Mouse (Mus musculus) CH12.LX (cell line): ENCODE measurements around the gene Uggt2. TPM values are rescaled to one million over a fixed set of nuclear protein-coding genes. Genes with fewer than 3 reads are reported as not detected.

Experiments
- DNase-seq: peaks from one replicate; pipeline ENCODE4 v3.0.0-alpha.2; 2013; ENCODE audit errors: extremely low read depth
- H3K27ac ChIP-seq: 2 replicates; pipeline ENCODE4 v1.5.1; 2012; ENCODE audit warnings: low read depth, mild to moderate bottlenecking, control low read depth, moderate library complexity; ENCODE audit not compliant: insufficient read depth
- H3K27me3 ChIP-seq: replicated peaks from 2 replicates; pipeline ENCODE3; 2012; ENCODE audit warnings: inconsistent platforms
- H3K36me3 ChIP-seq, 2 experiments: replicated peaks in 1 of 2; 2 replicates each; pipeline versions ENCODE3 to v1.6.1; 2012; ENCODE audit warnings: inconsistent platforms in 1 of 2, low read length in 1 of 2, mild to moderate bottlenecking in 1 of 2, mixed read lengths in 1 of 2, moderate library complexity in 1 of 2; ENCODE audit not compliant: control insufficient read depth in 1 of 2, insufficient read depth in 1 of 2
- H3K4me1 ChIP-seq, 2 experiments: 2 replicates each; pipeline ENCODE4 v1.6.1; 2012; ENCODE audit warnings: inconsistent platforms in 1 of 2, moderate library complexity in 1 of 2; ENCODE audit not compliant: insufficient read depth in 2 of 2, control insufficient read depth in 1 of 2
- H3K4me2 ChIP-seq: 2 replicates; pipeline ENCODE4 v1.6.1; 2012; ENCODE audit warnings: low read depth, mild to moderate bottlenecking, control low read depth; ENCODE audit not compliant: poor library complexity, insufficient read depth, severe bottlenecking
- H3K4me3 ChIP-seq, 3 experiments: fragments of 150-350 bp in 1 of 3; sonication (generic) in 1 of 3; replicated peaks in 1 of 3; 2 replicates each; pipeline versions ENCODE3 to v1.5.1; 2011 to 2012; ENCODE audit warnings: low read depth in 2 of 3, low read length in 2 of 3, mild to moderate bottlenecking in 2 of 3, moderate library complexity in 2 of 3, control low read depth in 1 of 3, improper control_type of control experiment in 1 of 3, inconsistent platforms in 1 of 3, mixed read lengths in 1 of 3; ENCODE audit not compliant: poor library complexity in 1 of 3
- H3K79me2 ChIP-seq: replicated peaks from 2 replicates; pipeline ENCODE4 v1.6.1; 2012; ENCODE audit warnings: mild to moderate bottlenecking, moderate library complexity; ENCODE audit not compliant: control insufficient read depth, poor library complexity, insufficient read depth, severe bottlenecking; ENCODE audit errors: extremely low read depth
- H3K9ac ChIP-seq: 2 replicates; pipeline ENCODE4 v1.6.1; 2012; ENCODE audit warnings: low read depth, mild to moderate bottlenecking, control low read depth, moderate library complexity; ENCODE audit not compliant: insufficient read depth
- H3K9me3 ChIP-seq: replicated peaks from 2 replicates; pipeline ENCODE3; 2012; ENCODE audit warnings: low read length, inconsistent platforms, mixed read lengths
- CHD2 ChIP-seq: IDR thresholded peaks from 2 replicates; pipeline ENCODE4 v1.6.1; 2011; ENCODE audit warnings: low read length, improper control_type of control experiment
- ETS1 ChIP-seq: conservative IDR thresholded peaks from 2 replicates; pipeline ENCODE4 v1.6.1; 2012; ENCODE audit warnings: low read depth, mild to moderate bottlenecking, inconsistent platforms, low read length, improper control_type of control experiment, moderate library complexity
- GABPA ChIP-seq: IDR thresholded peaks from 2 replicates; pipeline ENCODE4 v1.6.1; 2012; ENCODE audit warnings: low read depth, low read length, improper control_type of control experiment, inconsistent platforms; ENCODE audit not compliant: insufficient replicate concordance
- HCFC1 ChIP-seq: IDR thresholded peaks from 2 replicates; pipeline ENCODE4 v1.6.1; 2012; ENCODE audit warnings: low read depth, mild to moderate bottlenecking, inconsistent platforms, low read length, improper control_type of control experiment
- IRF4 ChIP-seq: IDR thresholded peaks from 2 replicates; pipeline ENCODE4 v1.6.1; 2014; ENCODE audit warnings: low read depth, mild to moderate bottlenecking, inconsistent platforms, low read length, improper control_type of control experiment
- JUN ChIP-seq: IDR thresholded peaks from 2 replicates; pipeline ENCODE4 v1.6.1; 2011; ENCODE audit warnings: low read depth, mild to moderate bottlenecking, low read length, improper control_type of control experiment, moderate library complexity; ENCODE audit not compliant: insufficient read depth
- JUND ChIP-seq: conservative IDR thresholded peaks from 2 replicates; pipeline ENCODE4 v1.6.1; 2011; ENCODE audit warnings: low read depth, low read length, improper control_type of control experiment
- KAT2A ChIP-seq: IDR thresholded peaks from 2 replicates; pipeline ENCODE4 v1.6.1; 2012; ENCODE audit warnings: low read length, improper control_type of control experiment, inconsistent platforms; ENCODE audit not compliant: insufficient replicate concordance
- MEF2A ChIP-seq: IDR thresholded peaks from 2 replicates; pipeline ENCODE4 v1.6.1; 2014; ENCODE audit warnings: low read depth, mild to moderate bottlenecking, inconsistent platforms, low read length, improper control_type of control experiment, borderline replicate concordance
- MXI1 ChIP-seq: IDR thresholded peaks from 2 replicates; pipeline ENCODE4 v1.6.1; 2011; ENCODE audit warnings: mild to moderate bottlenecking, low read depth, low read length, improper control_type of control experiment
- NRF1 ChIP-seq: IDR thresholded peaks from 2 replicates; pipeline ENCODE4 v1.6.1; 2014; ENCODE audit warnings: low read depth, mild to moderate bottlenecking, inconsistent platforms, low read length, improper control_type of control experiment, moderate library complexity
- POLR2AphosphoS2 ChIP-seq: IDR thresholded peaks from 2 replicates; pipeline ENCODE4 v1.6.1; 2011; ENCODE audit warnings: low read depth, low read length, improper control_type of control experiment
- RAD21 ChIP-seq: IDR thresholded peaks from 2 replicates; pipeline ENCODE4 v1.6.1; 2011; ENCODE audit warnings: low read depth, mild to moderate bottlenecking, low read length, improper control_type of control experiment, moderate library complexity
- RCOR1 ChIP-seq: conservative IDR thresholded peaks from 2 replicates; pipeline ENCODE4 v1.6.1; 2012; ENCODE audit warnings: low read depth, mild to moderate bottlenecking, inconsistent platforms, low read length, improper control_type of control experiment
- SIN3A ChIP-seq: IDR thresholded peaks from 2 replicates; pipeline ENCODE4 v1.6.1; 2012; ENCODE audit warnings: low read length, improper control_type of control experiment, inconsistent platforms
- TBP ChIP-seq: conservative IDR thresholded peaks from 2 replicates; pipeline ENCODE4 v1.6.1; 2011; ENCODE audit warnings: low read depth, low read length, improper control_type of control experiment
- TCF12 ChIP-seq: IDR thresholded peaks from 2 replicates; pipeline ENCODE4 v1.6.1; 2014; ENCODE audit warnings: low read depth, mild to moderate bottlenecking, inconsistent platforms, low read length, improper control_type of control experiment
- UBTF ChIP-seq: IDR thresholded peaks from 2 replicates; pipeline ENCODE4 v1.6.1; 2012; ENCODE audit warnings: low read depth, mild to moderate bottlenecking, inconsistent platforms, low read length, improper control_type of control experiment, moderate library complexity
- USF1 ChIP-seq: IDR thresholded peaks from 2 replicates; pipeline ENCODE4 v1.6.1; 2014; ENCODE audit warnings: low read depth, mild to moderate bottlenecking, inconsistent platforms, low read length, improper control_type of control experiment
- USF2 ChIP-seq: conservative IDR thresholded peaks from 2 replicates; pipeline ENCODE4 v1.6.1; 2011; ENCODE audit warnings: low read depth, low read length, improper control_type of control experiment
- ZMIZ1 ChIP-seq: IDR thresholded peaks from 2 replicates; pipeline ENCODE4 v1.6.1; 2012; ENCODE audit warnings: low read depth, mild to moderate bottlenecking, inconsistent platforms, low read length, improper control_type of control experiment
- dilution Hi-C: fragments of 300-500 bp; cut with MboI; formaldehyde crosslinking; loops from 2 replicates; pipeline ENCODE4 v1.14.3; 2020; ENCODE audit warnings: low sequenced_read_pairs; ENCODE audit not compliant: extremely low pct_unique_long_range_greater_than_20kb, extremely low pct_ligation_motif_present
- in situ Hi-C: fragments of 300-500 bp; cut with MboI; formaldehyde crosslinking; loops from 3 replicates; pipeline ENCODE4 v1.14.3; 2019; ENCODE audit warnings: low sequenced_read_pairs, low pct_ligation_motif_present, low pct_unique_long_range_greater_than_20kb, mixed read lengths
- polyA plus RNA-seq: library from polyadenylated mRNA; unstranded; fragments of >175 nt; gene quantifications from 2 replicates; pipeline ENCODE4 v1.2.1, GENCODE M21; 2012; ENCODE audit warnings: low read depth; ENCODE audit not compliant: insufficient read length
- total RNA-seq, 2 experiments: library from RNA; depleted of rRNA; stranded (reverse); fragments of 300-350 nt in 1 of 2; fragments of >200 nt in 1 of 2; gene quantifications; 2 replicates each; pipeline ENCODE4 v1.2.3; 2012 to 2014

The Uggt2 gene
- total and polyA plus RNA-seq, 3 experiments = 0.42 to 1.2 (median 1.0) TPM

- no peaks in the 10 kb centered on the region for H3K4me1 ChIP-seq
- no peak overlapping the region for H3K4me3 ChIP-seq
- H3K27me3 ChIP-seq = no peaks in the 10 kb centered on the region
- in situ Hi-C loops = no loop called here
- H3K9me3 ChIP-seq = no peaks in the 10 kb centered on the region
- DNase-seq = no peak
- no peak overlapping the region for H3K27ac ChIP-seq
- TF ChIP-seq GABPA (no peak), HCFC1 (no peak), CHD2 (no peak), SIN3A (no peak), ZMIZ1 (no peak), ETS1 (no peak), NRF1 (no peak), KAT2A (no peak), POLR2AphosphoS2 (no peak), RAD21 (no peak), RCOR1 (no peak), TBP (no peak), IRF4 (no peak), JUN (no peak), UBTF (no peak), TCF12 (no peak)
- H3K36me3 ChIP-seq = peaks cover 22 to 68% of the 10 kb centered on the region in 2 experiments
- no peaks in the 10 kb centered on the region for H3K79me2 ChIP-seq
- no peak overlapping the region for H3K4me2 ChIP-seq
- dilution Hi-C loops = no loop called here
- no peak overlapping the region for H3K9ac ChIP-seq
These were observed 118.3 kb downstream of the Uggt2 start for GRCm38 (mm10) chr14:118980890-118981289.

GRCm38 (mm10) chr14:118980358-118980757 is 118.9 kb downstream of the Uggt2 start:
- in situ Hi-C loops (no loop called here), dilution Hi-C loops (no loop called here)
- Histone ChIP-seq H3K4me2 (no peak overlapping the region), H3K27me3 (no peaks in the 10 kb centered on the region), H3K4me3 (no peak overlapping the region), H3K4me1 (no peaks in the 10 kb centered on the region), H3K36me3 (peaks cover 24 to 69% of the 10 kb centered on the region in 2 experiments), H3K9ac (no peak overlapping the region), H3K27ac (no peak overlapping the region), H3K79me2 (no peaks in the 10 kb centered on the region), H3K9me3 (no peaks in the 10 kb centered on the region)
- TF ChIP-seq NRF1 (no peak), MXI1 (no peak), JUND (no peak), SIN3A (no peak), MEF2A (no peak), USF2 (no peak), USF1 (no peak)
- no peak for DNase-seq
